Mouse (Mus musculus): ENCODE measurements around the gene Rnf186. TPM values are rescaled to one million over a fixed set of nuclear protein-coding genes. Genes with fewer than 3 reads are reported as not detected.

The Rnf186 gene
- total RNA-seq (2021): not detected

DNA sequence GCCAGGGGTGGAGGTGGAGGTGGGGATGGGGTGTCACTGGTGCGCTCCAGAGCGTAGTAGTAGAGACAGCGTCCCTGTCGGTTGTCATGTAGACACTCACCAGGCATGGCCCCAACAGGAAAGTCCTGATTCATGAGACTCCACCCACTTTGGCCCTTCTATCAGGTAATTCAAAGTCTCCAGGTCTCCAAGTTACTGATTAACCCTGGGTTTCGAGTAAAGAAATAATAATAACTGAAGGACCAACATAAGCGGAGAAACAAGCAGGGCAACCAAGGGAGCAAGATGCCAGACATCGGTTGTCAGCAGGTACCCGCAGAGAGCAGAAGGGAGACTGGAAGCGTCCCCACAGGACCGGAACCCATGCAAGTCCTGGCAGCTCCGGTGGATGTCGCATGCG, at the start of gene Rnf186:
Gene Rnf186, plus strand, starts transcription at position 247 of the 400 bp plus-strand sequence.
- no peak for DNase-seq (ENCODE audit: low spot score in 2 of 2)
- intact Hi-C loops (cut with DNase I): no loop called here

- no peak for DNase-seq (ENCODE audit: low spot score in 2 of 2)
- intact Hi-C loops (cut with DNase I): no loop called here
Measured at GRCm38 (mm10) chr4:138917282-138917681, 49.6 kb upstream of the Rnf186 start.

GRCm38 (mm10) chr4:138921254-138922130, 45.4 kb upstream of the Rnf186 start:
- DNase-seq (ENCODE audit: low spot score in 2 of 2): no peak
- intact Hi-C loops (cut with DNase I): loop anchor here (2.0 to 5.0 kb wide), 2 partner anchors 81 to 157 kb away; no protein-coding TSS in a partner anchor

DNA sequence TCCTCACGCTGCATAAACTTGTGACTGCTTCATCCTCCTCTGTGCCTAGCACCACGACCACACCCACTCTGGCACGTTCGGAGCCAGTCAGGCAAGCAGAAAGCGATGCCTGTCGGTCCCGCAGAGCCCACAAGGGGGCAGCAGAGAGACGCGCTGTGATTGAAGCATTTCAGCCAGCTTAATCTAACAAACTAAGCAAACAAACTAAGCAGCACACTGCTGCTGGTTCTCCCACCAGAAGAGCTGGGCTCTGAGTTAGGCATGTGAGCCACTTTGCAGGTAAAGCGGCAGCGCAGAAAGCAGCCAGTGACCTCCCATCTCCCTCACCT, 44.8 kb upstream of the Rnf186 start:
- peak; percentile 95 to 97 for DNase-seq (ENCODE audit: low spot score in 2 of 2)
- intact Hi-C loops (cut with DNase I): loop anchor here (2.0 to 5.0 kb wide), 2 partner anchors 80 to 157 kb away; no protein-coding TSS in a partner anchor

DNA sequence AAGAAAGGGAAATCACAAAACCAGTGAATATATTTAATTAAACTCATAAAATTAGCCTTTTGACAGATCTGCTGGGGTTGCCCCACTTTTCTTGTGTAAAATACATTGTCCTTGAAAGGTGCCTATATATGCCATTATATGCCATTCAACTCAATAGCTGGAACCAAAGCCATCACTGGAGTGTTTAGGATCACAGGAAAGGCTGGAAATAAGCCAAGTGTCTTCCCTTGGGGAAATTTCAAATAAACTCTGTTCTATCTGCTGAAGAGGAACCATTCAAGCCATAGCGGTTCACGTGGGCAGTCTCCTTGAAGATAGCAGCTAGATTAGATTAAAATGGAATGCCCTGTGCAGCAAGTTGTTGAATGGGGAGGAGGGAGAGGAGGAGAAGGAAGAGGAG, 41.4 kb upstream of the Rnf186 start:
- DNase-seq (ENCODE audit: low spot score in 2 of 2): no peak
- intact Hi-C loops (cut with DNase I): no loop called here

DNA sequence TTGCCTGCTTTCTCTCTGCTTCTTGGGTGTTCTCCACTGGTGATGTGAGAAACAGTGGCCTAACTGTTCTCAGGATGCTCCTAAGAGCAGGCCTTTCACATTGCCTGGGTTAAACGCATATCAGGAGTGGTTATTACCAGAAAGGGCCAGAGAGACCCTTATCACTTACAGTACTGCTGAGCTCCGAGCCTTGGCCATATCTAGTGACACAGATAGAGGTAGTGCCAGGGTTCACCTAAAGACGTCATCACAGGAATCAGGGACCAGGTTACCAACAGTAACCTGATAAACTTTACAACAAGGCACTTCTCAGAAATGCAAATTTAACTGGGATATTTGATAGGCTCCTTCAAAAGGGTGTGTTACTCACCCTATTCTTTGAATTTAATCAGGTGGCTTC, 33.0 kb upstream of the Rnf186 start:
- intact Hi-C loops (cut with DNase I): no loop called here
- no peak for DNase-seq (ENCODE audit: low spot score in 2 of 2)

GRCm38 (mm10) chr4:138934456-138935145, 32.3 kb upstream of the Rnf186 start:
- intact Hi-C loops (cut with DNase I): no loop called here
- no peak for DNase-seq (ENCODE audit: low spot score in 2 of 2)

- intact Hi-C loops (cut with DNase I): no loop called here
- DNase-seq (ENCODE audit: low spot score in 2 of 2): no peak
Measured at GRCm38 (mm10) chr4:138938495-138939269, 28.2 kb upstream of the Rnf186 start.

DNA sequence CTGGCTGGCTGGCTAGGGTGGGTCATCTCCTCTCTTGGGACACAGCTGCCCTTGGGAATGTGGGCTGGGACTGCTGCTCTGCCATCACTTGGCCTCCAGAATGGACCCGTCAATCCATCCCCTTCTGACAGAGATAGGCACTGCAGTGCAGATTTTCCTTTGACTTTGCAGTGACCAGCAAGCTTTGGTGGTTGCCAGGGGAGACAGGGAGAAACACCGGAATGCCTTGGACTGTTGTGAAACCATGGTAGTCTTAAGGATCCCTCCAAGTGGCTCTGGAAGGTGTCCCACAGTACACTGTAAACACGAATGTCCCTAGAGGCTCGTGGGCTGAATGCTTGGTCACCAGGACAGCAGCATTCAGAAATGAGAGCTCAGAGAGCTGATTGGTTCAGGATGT, 27.4 kb upstream of the Rnf186 start:
- DNase-seq (ENCODE audit: low spot score in 2 of 2): no peak
- intact Hi-C loops (cut with DNase I): no loop called here

GRCm38 (mm10) chr4:138941401-138941800, 25.5 kb upstream of the Rnf186 start:
- intact Hi-C loops (cut with DNase I): no loop called here
- no peak for DNase-seq (ENCODE audit: low spot score in 2 of 2)

DNA sequence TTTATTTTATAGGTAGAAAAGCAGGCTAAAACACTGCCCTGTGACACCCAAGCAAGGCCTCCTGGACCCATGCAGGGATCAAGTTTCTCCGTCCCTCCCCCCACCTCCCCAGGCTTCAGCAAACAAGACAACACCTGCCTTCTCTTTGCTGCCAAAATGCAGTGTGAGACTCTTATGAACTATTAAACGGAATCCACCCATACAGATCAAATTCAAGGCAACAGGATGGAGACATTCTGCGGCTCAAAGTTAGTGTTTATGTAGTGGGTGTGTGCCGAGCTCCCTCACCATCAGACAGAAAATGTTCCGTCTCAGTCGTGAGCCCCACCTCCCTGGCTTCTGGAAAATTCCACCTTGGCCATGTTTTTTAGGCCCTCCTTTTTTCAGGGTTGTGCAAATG, 24.9 kb upstream of the Rnf186 start:
- intact Hi-C loops (cut with DNase I): no loop called here
- no peak for DNase-seq (ENCODE audit: low spot score in 2 of 2)

GRCm38 (mm10) chr4:138943730-138944129, 23.2 kb upstream of the Rnf186 start:
- DNase-seq (ENCODE audit: low spot score in 2 of 2): peak; percentile 30 to 41
- intact Hi-C loops (cut with DNase I): no loop called here

DNA sequence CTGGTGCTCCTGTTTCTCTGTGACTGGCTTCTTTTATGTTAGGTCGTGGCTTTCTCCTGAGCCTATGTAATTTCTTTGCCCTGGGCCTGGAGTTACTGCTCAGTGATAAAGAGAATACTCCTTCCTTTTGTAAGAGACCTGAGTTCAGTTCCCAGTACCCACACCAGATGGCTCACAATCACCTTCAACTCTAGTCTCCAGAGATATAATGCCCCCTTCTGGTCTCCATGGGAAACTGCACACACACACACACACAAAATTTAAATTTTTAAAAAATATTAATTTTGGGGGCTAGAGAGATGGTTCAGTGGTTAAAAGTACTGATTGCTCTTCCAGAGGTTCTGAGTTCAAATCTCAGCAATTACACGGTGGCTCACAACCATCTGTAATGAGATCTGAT, 18.7 kb upstream of the Rnf186 start:
- intact Hi-C loops (cut with DNase I): no loop called here
- DNase-seq (ENCODE audit: low spot score in 2 of 2): no peak

DNA sequence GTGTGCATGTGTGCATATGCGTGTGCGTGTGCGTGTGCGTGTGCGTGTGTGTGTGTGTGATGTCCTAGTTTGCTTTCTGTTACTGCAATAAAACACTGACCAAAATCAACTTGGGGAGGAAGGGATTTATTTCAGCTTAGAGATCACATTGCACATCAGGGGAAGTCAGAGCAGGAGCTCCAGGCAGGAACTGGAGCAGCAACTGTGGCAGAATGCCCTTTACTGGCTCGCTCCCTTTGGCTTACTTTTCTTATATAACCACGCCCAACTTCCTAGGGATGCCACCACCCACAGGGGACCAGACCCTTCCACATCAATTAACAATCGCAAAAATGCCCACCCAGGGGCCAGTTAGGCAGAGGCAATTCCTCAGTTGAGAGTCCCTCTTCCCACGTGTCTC, 8.3 kb upstream of the Rnf186 start:
- peak in 1 of 2 experiments; percentile 14 for DNase-seq (ENCODE audit: low spot score in 2 of 2)
- intact Hi-C loops (cut with DNase I): no loop called here

GRCm38 (mm10) chr4:138959120-138959519, 7.8 kb upstream of the Rnf186 start:
- intact Hi-C loops (cut with DNase I): no loop called here
- DNase-seq (ENCODE audit: low spot score in 2 of 2): peak in 1 of 2 experiments; percentile 53

- DNase-seq (ENCODE audit: low spot score in 2 of 2): peak; percentile 43 to 72
- intact Hi-C loops (cut with DNase I): no loop called here
Measured at GRCm38 (mm10) chr4:138959926-138960325, 7.0 kb upstream of the Rnf186 start.

DNA sequence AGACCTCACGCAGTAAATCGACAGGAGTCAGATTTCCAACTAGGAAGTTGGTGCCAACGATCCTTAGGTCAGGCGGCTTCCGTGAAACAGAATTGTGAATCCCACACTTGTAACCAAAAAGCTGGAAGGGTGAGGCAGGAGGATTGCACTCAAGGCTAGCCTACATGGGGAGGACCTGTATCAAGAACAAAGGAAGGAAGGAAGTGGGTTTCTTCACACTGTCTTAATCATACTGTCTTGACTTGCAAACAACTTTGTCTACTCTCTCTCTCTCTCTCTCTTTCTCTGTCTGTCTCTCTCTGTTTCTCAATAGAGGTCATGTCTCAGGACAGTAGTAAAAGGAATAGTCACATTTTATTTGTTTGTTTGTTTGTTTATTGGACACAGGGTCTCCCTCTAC, 4.2 kb upstream of the Rnf186 start:
- intact Hi-C loops (cut with DNase I): no loop called here
- no peak for DNase-seq (ENCODE audit: low spot score in 2 of 2)

DNA sequence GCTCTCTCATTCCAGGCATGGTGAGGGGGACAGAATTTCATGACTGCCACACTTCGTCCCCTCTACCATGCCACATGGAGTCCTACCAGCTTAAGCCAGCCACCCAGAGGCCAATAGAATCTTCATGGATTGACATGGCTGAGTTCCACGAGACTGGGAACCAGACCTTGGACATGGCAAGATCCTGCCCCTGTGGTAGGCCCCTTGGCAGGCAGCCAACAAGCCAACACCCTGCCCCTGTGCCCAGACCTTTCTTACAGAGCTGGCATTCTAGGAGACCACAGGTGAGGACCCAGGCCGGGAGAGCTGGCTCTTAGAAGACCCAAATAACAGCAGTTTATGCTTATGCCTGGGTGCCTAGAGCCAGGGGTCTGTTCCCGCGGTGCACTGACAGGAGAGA, 1.0 kb upstream of the Rnf186 start:
- intact Hi-C loops (cut with DNase I): no loop called here
- no peak for DNase-seq (ENCODE audit: low spot score in 2 of 2)

- intact Hi-C loops (cut with DNase I): no loop called here
Measured at GRCm38 (mm10) chr4:138967485-138967884, 573 bp downstream of the Rnf186 start.

More at GRCm38 (mm10) chr4:138967485-138967884, 573 bp downstream of the Rnf186 start:
- no peak for DNase-seq (ENCODE audit: low spot score in 2 of 2)

Measured in left cerebral cortex, postnatal 36 days (tissue).